Mouse (Mus musculus) MEL (cell line): ENCODE results near the gene Sgcd.

ENCODE experiments used
- CTCF ChIP-seq, 3 experiments: IDR thresholded peaks in 2 of 3; conservative IDR thresholded peaks in 1 of 3; 2 replicates each; pipeline ENCODE4 v1.5.1; 2011 to 2012; ENCODE audit warnings: low read length in 3 of 3, low read depth in 2 of 3, mild to moderate bottlenecking in 2 of 3, improper control_type of control experiment in 1 of 3, inconsistent platforms in 1 of 3, mixed read lengths in 1 of 3, moderate library complexity in 1 of 3; ENCODE audit not compliant: control insufficient read depth in 1 of 3, insufficient read depth in 1 of 3, poor library complexity in 1 of 3, severe bottlenecking in 1 of 3
- ELF1 ChIP-seq: IDR thresholded peaks from 2 replicates; pipeline ENCODE4 v1.6.1; 2014; ENCODE audit warnings: low read depth, mild to moderate bottlenecking, inconsistent platforms, low read length, improper control_type of control experiment, moderate library complexity
- NELFE ChIP-seq: IDR thresholded peaks from 2 replicates; pipeline ENCODE4 v1.6.1; 2011; ENCODE audit warnings: low read depth, low read length, improper control_type of control experiment

DNA sequence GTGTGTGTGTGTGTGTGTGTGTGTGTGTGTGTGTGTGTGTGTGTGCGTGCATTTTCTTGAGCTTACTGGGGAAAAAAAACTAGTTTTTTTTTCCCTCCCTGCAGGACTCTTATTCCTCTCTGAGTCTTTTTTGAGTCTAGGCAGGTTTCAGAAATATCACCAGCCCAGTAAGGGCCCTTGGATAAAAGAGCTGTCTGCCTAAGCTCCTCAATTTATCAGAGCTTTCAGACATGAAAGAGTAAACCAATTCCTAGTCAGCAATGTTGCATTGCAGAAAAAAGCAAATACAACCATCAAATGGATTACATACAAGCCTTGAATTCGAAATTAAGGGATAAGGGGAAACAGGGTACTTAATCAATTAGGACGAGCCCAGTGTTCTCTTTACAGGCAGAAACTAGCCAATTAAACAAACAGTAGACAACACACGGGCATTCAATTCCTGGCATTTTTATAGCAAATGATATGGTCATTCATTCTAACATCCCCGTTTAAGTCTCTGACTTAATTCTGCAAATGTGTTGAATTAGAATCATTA is 112.1 kb downstream of the Sgcd start:
- no peak for TF ChIP-seq CTCF (IDR thresholded peaks at IDR 0.05 in 2 of 3, conservative IDR thresholded peaks at IDR 0.05 in 1 of 3; ENCODE audit: control insufficient read depth in 1 of 3, insufficient read depth in 1 of 3, low read depth in 2 of 3, low read length in 3 of 3, poor library complexity in 1 of 3, severe bottlenecking in 1 of 3)
- TF ChIP-seq ELF1 = no peak
- no peak for TF ChIP-seq NELFE
